In genomic region chr4:40837008-40837407, GRCm38 (mm10) we compare ENCODE assay signal across 9 mouse cellular contexts. TPM values are rescaled to one million over a fixed set of nuclear protein-coding genes. Genes with fewer than 3 reads are reported as not detected.
DNase-seq lines count a peak whose midpoint lies in the region; ATAC-seq and TF ChIP-seq lines count a peak whose summit lies in the region.
"Had no signal": no experiment of that assay in that cellular context is flagged by ENCODE, and none has a peak within 500 bp of the region (broad histone marks: within the 10 kb centered on the region; RNA-seq: fewer than 3 reads in every experiment).

No protein-coding gene starts in this region.

- peak overlapping the region; percentile 50; the same call in 1 of the 2 replicates for H3K9ac ChIP-seq in heart, embryonic 12.5 days
- H3K9ac ChIP-seq in lung, postnatal 0 days (replicated peaks; ENCODE audit: low read depth) = no peak overlapping the region
- no peak overlapping the region for H3K9ac ChIP-seq in intestine, embryonic 14.5 days (ENCODE audit: low read length)
- no peak overlapping the region for H3K9ac ChIP-seq in stomach, embryonic 14.5 days (replicated peaks; ENCODE audit: low read depth, low read length)

- H3K36me3 ChIP-seq in heart, embryonic 12.5 days = peaks cover 5% of the 10 kb centered on the region; the same call in 1 of the 2 replicates
- no peaks in the 10 kb centered on the region for H3K36me3 ChIP-seq in lung, postnatal 0 days (ENCODE audit: insufficient read depth, low read length)
- no peaks in the 10 kb centered on the region for H3K36me3 ChIP-seq in intestine, embryonic 14.5 days (ENCODE audit: control insufficient read depth, insufficient read depth, low read length)
- no peaks in the 10 kb centered on the region for H3K36me3 ChIP-seq in stomach, embryonic 14.5 days (ENCODE audit: control insufficient read depth, insufficient read depth, low read length)

- H3K4me3 ChIP-seq in heart, embryonic 12.5 days = peak overlapping the region; percentile 12; the same call in 1 of the 2 replicates
- H3K4me3 ChIP-seq in lung, postnatal 0 days (ENCODE audit: low read depth, low read length) = no peak overlapping the region
- H3K4me3 ChIP-seq in intestine, embryonic 14.5 days (ENCODE audit: low read depth, low read length) = no peak overlapping the region
- H3K4me3 ChIP-seq in stomach, embryonic 14.5 days (ENCODE audit: low read depth, low read length) = no peak overlapping the region

- peak overlapping the region; percentile 61 for H3K4me2 ChIP-seq in heart, embryonic 12.5 days
- H3K4me2 ChIP-seq in lung, postnatal 0 days (replicated peaks; ENCODE audit: low read depth, low read length) = peak overlapping the region; percentile 17; the same call in 1 of the 2 replicates
- H3K4me2 ChIP-seq in intestine, embryonic 14.5 days (ENCODE audit: low read length) = peak overlapping the region; percentile 12; the same call in 1 of the 2 replicates
- H3K4me2 ChIP-seq in stomach, embryonic 14.5 days (replicated peaks; ENCODE audit: low read depth, low read length) = 0 out of 2 replicates have a peak overlapping the region, but pooled peaks have one; percentile 0

- WGBS in heart, embryonic 12.5 days = 27% methylated on average over 3 of the region's 3 CpGs
- WGBS in lung, postnatal 0 days = 21% methylated on average over 3 of the region's 3 CpGs
- 54% methylated on average over 3 of the region's 3 CpGs for WGBS in intestine, embryonic 14.5 days
- WGBS in stomach, embryonic 14.5 days = 48% methylated on average over 3 of the region's 3 CpGs

- 0 out of 2 replicates have a peak, but pooled peaks cover under 1% of the 10 kb centered on the region for H3K9me3 ChIP-seq in heart, embryonic 12.5 days (replicated peaks)
- H3K9me3 ChIP-seq in lung, postnatal 0 days (ENCODE audit: low read length) = no peaks in the 10 kb centered on the region
- no peaks in the 10 kb centered on the region for H3K9me3 ChIP-seq in intestine, embryonic 14.5 days (ENCODE audit: control insufficient read depth, low read length)
- no peaks in the 10 kb centered on the region for H3K9me3 ChIP-seq in stomach, embryonic 14.5 days (ENCODE audit: control insufficient read depth, low read depth, low read length)

- no peak for ATAC-seq in heart, embryonic 12.5 days (ENCODE audit: insufficient number of reproducible peaks, low FRiP score)
- ATAC-seq in lung, postnatal 0 days = no peak
- peak; percentile 7; the same call in 1 of the 2 replicates for ATAC-seq in intestine, embryonic 14.5 days (replicated peaks; ENCODE audit: low FRiP score, low TSS enrichment, low read depth)
- ATAC-seq in stomach, embryonic 14.5 days (ENCODE audit: insufficient number of reproducible peaks, insufficient read depth, low FRiP score, low read depth) = no peak
- ATAC-seq in erythroid progenitor cell, adult 5-6 weeks (replicated peaks; ENCODE audit: low FRiP score, poor library complexity, severe bottlenecking) = no peak

- H3K27me3 ChIP-seq in heart, embryonic 12.5 days (replicated peaks) = no peaks in the 10 kb centered on the region
- H3K27me3 ChIP-seq in lung, postnatal 0 days (replicated peaks; ENCODE audit: insufficient read depth, low read length) = no peaks in the 10 kb centered on the region
- H3K27me3 ChIP-seq in intestine, embryonic 14.5 days (replicated peaks; ENCODE audit: control insufficient read depth, insufficient read depth, low read length) = no peaks in the 10 kb centered on the region
- no peaks in the 10 kb centered on the region for H3K27me3 ChIP-seq in stomach, embryonic 14.5 days (ENCODE audit: control insufficient read depth, insufficient read depth, low read length)

- no peak for DNase-seq in heart, adult 8-10 months (ENCODE audit: low spot score)
- no peak for DNase-seq in lung, postnatal 0 days (ENCODE audit: low spot score)
- no peak for DNase-seq in lung, adult 18-20 months
- no peak for DNase-seq in intestine, embryonic 14.5 days (ENCODE audit: low spot score)
- no peak for DNase-seq in MN1 (ENCODE audit: low spot score)
- DNase-seq: cerebellum, adult 9-11 months had no signal

- no peak for TF ChIP-seq CTCF in lung, postnatal 0 days (IDR thresholded peaks at IDR 0.05)

- H3K27ac ChIP-seq in heart, embryonic 12.5 days (ENCODE audit: poor library complexity, severe bottlenecking) = peak overlapping the region; percentile 95
- H3K27ac ChIP-seq in lung, postnatal 0 days (ENCODE audit: low read length) = peak overlapping the region; percentile 48
- H3K27ac ChIP-seq in intestine, embryonic 14.5 days (ENCODE audit: low read depth) = no peak overlapping the region
- peak overlapping the region; percentile 45; the same call in 1 of the 2 replicates for H3K27ac ChIP-seq in stomach, embryonic 14.5 days (ENCODE audit: low read length)

- peaks cover 69% of the 10 kb centered on the region for H3K4me1 ChIP-seq in heart, embryonic 12.5 days (replicated peaks)
- peaks cover 23% of the 10 kb centered on the region; the same call in 1 of the 2 replicates for H3K4me1 ChIP-seq in lung, postnatal 0 days (ENCODE audit: insufficient read depth, low read depth, low read length)
- H3K4me1 ChIP-seq in intestine, embryonic 14.5 days (replicated peaks; ENCODE audit: control insufficient read depth, insufficient read depth, low read length) = peaks cover 18% of the 10 kb centered on the region
- peaks cover 21% of the 10 kb centered on the region; the same call in 1 of the 2 replicates for H3K4me1 ChIP-seq in stomach, embryonic 14.5 days (ENCODE audit: control insufficient read depth, insufficient read depth, low read length)

- TF ChIP-seq EP300 in lung, postnatal 0 days (IDR thresholded peaks at IDR 0.05) = no peak

RNA-seq across cellular contexts. Expression of gene B4galt1, which starts 16.8 kb away (rescaled TPM):
- 56.5 and 58.0 TPM in 2 replicates for polyA plus RNA-seq in heart, embryonic 12.5 days (2016; fragmentation: Nextera tagmentation; extraction: Ambion mirVana)
- 10 to 100 TPM; 53.9 to 60.3 (median 57.4) TPM for total RNA-seq in heart, adult 8-10 months (2022)
- polyA plus RNA-seq in lung, postnatal 0 days (2015; fragmentation: Nextera tagmentation; extraction: Ambion mirVana) = 82.9 and 89.4 TPM in 2 replicates
- polyA plus RNA-seq in intestine, embryonic 14.5 days (2014; fragmentation: Nextera tagmentation; extraction: Ambion mirVana) = 36.7 and 37.9 TPM in 2 replicates
- polyA plus RNA-seq in stomach, embryonic 14.5 days (2014; fragmentation: Nextera tagmentation; extraction: Ambion mirVana) = 53.4 and 55.6 TPM in 2 replicates
- 49.4 and 49.9 TPM in 2 replicates for total RNA-seq in erythroid progenitor cell, adult 5-6 weeks (2015; ENCODE audit: low replicate concordance)
- total RNA-seq in erythroid progenitor cell, adult 5-6 weeks (2017; ENCODE audit: low replicate concordance) = 43.9 and 46.2 TPM in 2 replicates

Comparison
In these comparisons a context has a peak if more than half of its experiments do, and no peak if none do; other contexts are left out.
1. H3K4me2 ChIP-seq: peak in every context shown above with its lines; median percentile 61 in heart, embryonic 12.5 days; 17 in lung, postnatal 0 days; 12 in intestine, embryonic 14.5 days; 0 in stomach, embryonic 14.5 days.